Mouse (Mus musculus) heart, embryonic 15.5 days (tissue): ENCODE measurements around the gene Slc27a5. TPM values are rescaled to one million over a fixed set of nuclear protein-coding genes. Genes with fewer than 3 reads are reported as not detected.

ENCODE experiments used
- ATAC-seq: fragments of 200-750 bp; cut with Nextera tagmentation; replicated peaks from 2 replicates; pipeline ENCODE4 v1.8.0; 2017; ENCODE audit warnings: low read depth, moderate TSS enrichment; ENCODE audit not compliant: insufficient number of reproducible peaks, insufficient read depth, low FRiP score
- H3K27ac ChIP-seq: fragments of 300-500 bp; sonication (generic); 2 replicates; pipeline ENCODE4 v1.5.1; 2015; ENCODE audit warnings: mild to moderate bottlenecking, inconsistent platforms
- H3K27me3 ChIP-seq: fragments of 300-500 bp; sonication (generic); 2 replicates; pipeline ENCODE4 v1.6.1; 2015; ENCODE audit warnings: inconsistent platforms
- H3K36me3 ChIP-seq: fragments of 300-500 bp; sonication (generic); 2 replicates; pipeline ENCODE4 v1.6.1; 2015; ENCODE audit warnings: mild to moderate bottlenecking, inconsistent platforms
- H3K4me1 ChIP-seq: fragments of 300-500 bp; sonication (generic); replicated peaks from 2 replicates; pipeline ENCODE4 v1.6.1; 2015; ENCODE audit warnings: inconsistent platforms
- H3K4me2 ChIP-seq: fragments of 300-500 bp; sonication (generic); 2 replicates; pipeline ENCODE4 v1.6.1; 2015; ENCODE audit warnings: inconsistent platforms, mild to moderate bottlenecking, moderate library complexity
- H3K4me3 ChIP-seq: fragments of 300-500 bp; sonication (generic); 2 replicates; pipeline ENCODE4 v1.5.1; 2015; ENCODE audit warnings: mild to moderate bottlenecking, inconsistent platforms
- H3K9ac ChIP-seq: fragments of 300-500 bp; sonication (generic); 2 replicates; pipeline ENCODE4 v1.6.1; 2015; ENCODE audit warnings: mild to moderate bottlenecking, inconsistent platforms
- H3K9me3 ChIP-seq: fragments of 300-500 bp; sonication (generic); replicated peaks from 2 replicates; pipeline ENCODE4 v1.6.1; 2016; ENCODE audit warnings: inconsistent platforms
- WGBS: fragments of 180-500 bp; shearing (Covaris S2); methylation state at CpG from one replicate; pipeline ENCODE4 v1.1.7; 2015; ENCODE audit warnings: mixed read lengths; 5-methylcytosine and 5-hydroxymethylcytosine counted together
- polyA plus RNA-seq: library from polyadenylated mRNA; unstranded; fragments of >200 nt; fragmentation: Nextera tagmentation; extraction: Ambion mirVana; gene quantifications from 2 replicates; pipeline ENCODE4 v1.2.1, GENCODE M21; 2015

Gene Slc27a5
- polyA plus RNA-seq, 1 experiment from 2014 or later: not detected

DNA sequence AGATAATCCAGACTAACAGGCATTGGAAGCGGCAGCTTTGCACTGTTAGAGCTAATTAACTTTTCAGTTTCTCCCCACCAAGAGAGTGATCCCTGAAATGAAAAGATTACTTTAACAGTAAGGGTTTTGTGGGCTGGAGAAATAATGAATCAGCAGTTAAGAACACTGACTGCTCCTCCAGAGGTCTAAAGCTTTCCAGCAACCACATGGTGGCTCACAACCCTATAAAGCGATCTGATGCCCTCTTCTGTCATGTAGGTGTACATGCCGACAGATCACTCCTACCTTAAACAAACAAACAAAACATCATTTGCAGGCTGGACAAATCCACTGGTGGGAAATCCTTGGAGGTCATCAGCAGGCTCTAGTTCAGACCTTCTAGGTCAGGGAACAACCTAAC lies 43.1 kb downstream of the Slc27a5 start:
- no peak overlapping the region for H3K4me2 ChIP-seq
- H3K27ac ChIP-seq: no peak overlapping the region
- no peaks in the 10 kb centered on the region for H3K27me3 ChIP-seq
- 49% methylated on average over 3 of the region's 3 CpGs for WGBS
- H3K4me1 ChIP-seq: peaks cover 6% of the 10 kb centered on the region
- no peaks in the 10 kb centered on the region for H3K36me3 ChIP-seq
- no peak for ATAC-seq
- H3K9me3 ChIP-seq: no peaks in the 10 kb centered on the region
- H3K4me3 ChIP-seq: no peak overlapping the region
- no peak overlapping the region for H3K9ac ChIP-seq

DNA sequence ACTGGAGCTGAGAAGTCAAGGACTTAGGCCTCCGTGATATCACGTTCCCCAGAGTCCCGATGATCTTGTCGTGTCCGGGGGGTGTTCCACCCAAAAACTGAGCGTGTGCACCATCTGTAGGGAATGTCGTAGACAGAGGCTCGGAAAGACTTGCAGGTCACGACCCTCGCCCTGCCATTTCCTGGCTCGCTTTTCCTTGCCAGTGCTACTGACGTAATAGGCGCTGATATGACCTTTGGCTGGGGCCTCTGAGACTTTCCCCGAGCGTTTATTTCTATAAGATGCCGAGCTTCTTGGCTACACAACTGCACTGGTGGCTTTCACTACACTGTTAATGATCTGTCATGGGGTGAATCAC lies 48.1 kb downstream of the Slc27a5 start:
- Histone ChIP-seq H3K4me1 (peaks cover 10% of the 10 kb centered on the region), H3K36me3 (no peaks in the 10 kb centered on the region), H3K27me3 (no peaks in the 10 kb centered on the region), H3K9me3 (no peaks in the 10 kb centered on the region), H3K4me2 (peak overlapping the region; percentile 86), H3K9ac (peak overlapping the region; percentile 64), H3K4me3 (peak overlapping the region; percentile 63), H3K27ac (peak overlapping the region; percentile 83)
- 5% methylated on average over 16 of the region's 16 CpGs for WGBS
- no peak for ATAC-seq

DNA sequence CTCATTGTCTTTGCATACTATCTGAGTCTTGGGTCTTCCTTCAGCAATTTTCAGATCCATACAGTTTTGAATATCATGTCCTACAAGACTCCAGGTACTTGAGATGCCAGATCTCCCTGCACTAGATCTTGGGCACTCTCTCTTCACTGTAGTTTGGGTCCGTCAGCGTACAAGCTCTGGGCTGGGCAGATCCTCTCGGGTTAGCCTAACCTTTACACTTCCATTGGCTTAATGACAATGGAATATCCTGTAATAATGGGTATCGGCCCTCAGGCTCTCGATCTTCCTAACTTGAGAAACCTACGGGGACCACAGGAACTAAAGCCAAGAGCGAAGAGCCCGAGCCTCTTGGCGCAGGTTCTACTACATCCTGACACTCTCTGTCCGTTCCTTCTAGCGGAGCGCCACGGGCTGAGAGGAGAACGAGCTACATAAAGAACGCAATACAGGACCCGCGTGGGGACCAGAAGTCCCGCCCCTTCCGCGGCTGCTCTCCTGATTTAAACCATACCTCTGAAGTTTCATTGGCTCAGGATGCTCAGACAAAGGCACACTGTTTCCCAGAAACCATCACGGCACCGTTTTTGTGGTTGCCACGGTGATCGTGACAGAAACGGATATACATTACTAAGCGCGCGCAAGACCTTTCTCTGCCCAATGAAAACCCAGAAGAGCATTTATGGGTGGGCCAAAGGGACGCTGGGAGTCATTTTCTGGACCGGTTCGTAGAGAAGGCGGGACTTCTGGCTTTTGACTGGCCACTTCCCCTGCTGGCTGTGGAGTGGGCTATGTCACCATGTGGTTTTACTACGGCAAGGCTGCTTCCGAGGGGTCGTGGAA lies 48.7 kb downstream of the Slc27a5 start:
- H3K27me3 ChIP-seq: no peaks in the 10 kb centered on the region
- peak overlapping the region; percentile 86 for H3K4me2 ChIP-seq
- WGBS: 8% methylated on average over 35 of the region's 35 CpGs
- peak; percentile 97 for ATAC-seq
- no peaks in the 10 kb centered on the region for H3K36me3 ChIP-seq
- no peaks in the 10 kb centered on the region for H3K9me3 ChIP-seq
- H3K9ac ChIP-seq: peak overlapping the region; percentile 64
- H3K27ac ChIP-seq: peak overlapping the region; percentile 83
- H3K4me1 ChIP-seq: peaks cover 10% of the 10 kb centered on the region
- peak overlapping the region; percentile 63 for H3K4me3 ChIP-seq

- no peak for ATAC-seq
- no peak overlapping the region for H3K4me3 ChIP-seq
These were observed 54.5 kb downstream of the Slc27a5 start for GRCm38 (mm10) chr7:12943488-12943887.

GRCm38 (mm10) chr7:12940599-12940998 lies 57.4 kb downstream of the Slc27a5 start:
- ATAC-seq: no peak
- WGBS: 74% methylated on average over 4 of the region's 4 CpGs
- no peaks in the 10 kb centered on the region for H3K36me3 ChIP-seq
- H3K4me2 ChIP-seq: no peak overlapping the region
- no peak overlapping the region for H3K9ac ChIP-seq
- H3K27me3 ChIP-seq: no peaks in the 10 kb centered on the region
- no peak overlapping the region for H3K4me3 ChIP-seq
- no peaks in the 10 kb centered on the region for H3K9me3 ChIP-seq
- no peak overlapping the region for H3K27ac ChIP-seq
- no peaks in the 10 kb centered on the region for H3K4me1 ChIP-seq

More at GRCm38 (mm10) chr7:12943488-12943887, 54.5 kb downstream of the Slc27a5 start:
- Histone ChIP-seq H3K4me2 (no peak overlapping the region), H3K36me3 (no peaks in the 10 kb centered on the region), H3K27ac (no peak overlapping the region), H3K9me3 (no peaks in the 10 kb centered on the region), H3K9ac (no peak overlapping the region), H3K4me1 (no peaks in the 10 kb centered on the region), H3K27me3 (no peaks in the 10 kb centered on the region)

Other genes with a start within 250 kb of the Slc27a5 start
- 4.7 and 5.9 TPM in 2 replicates for gene Zscan18, start 194.6 kb downstream of the Slc27a5 start, polyA plus RNA-seq
- 9.6 and 10.2 TPM in 2 replicates for gene Zfp329, start 179.3 kb downstream of the Slc27a5 start, polyA plus RNA-seq
- gene Zfp110, start 163.4 kb downstream of the Slc27a5 start, polyA plus RNA-seq: 22.1 and 22.9 TPM in 2 replicates
- 2.9 and 3.3 TPM in 2 replicates for gene Zfp128, start 117.0 kb downstream of the Slc27a5 start, polyA plus RNA-seq
- 9.5 and 11.2 TPM in 2 replicates for gene Zscan22, start 100.4 kb downstream of the Slc27a5 start, polyA plus RNA-seq
- gene Rps5, start 75.9 kb downstream of the Slc27a5 start, polyA plus RNA-seq: 453 and 535 TPM in 2 replicates
- gene Rnf225, start 70.8 kb downstream of the Slc27a5 start, polyA plus RNA-seq: 0.47 and 0.49 TPM in 2 replicates
- 5.2 and 7.5 TPM in 2 replicates for gene Zfp324, start 32.4 kb downstream of the Slc27a5 start, polyA plus RNA-seq
- 5.0 and 6.4 TPM in 2 replicates for gene Zfp446, start 20.3 kb downstream of the Slc27a5 start, polyA plus RNA-seq
- gene Trim28, start 922 bp upstream of the Slc27a5 start, polyA plus RNA-seq: 116 and 173 TPM in 2 replicates
- gene Zbtb45, start 11.8 kb upstream of the Slc27a5 start, polyA plus RNA-seq: 12.2 and 18.0 TPM in 2 replicates
- gene Chmp2a, start 36.6 kb upstream of the Slc27a5 start, polyA plus RNA-seq: 129 and 133 TPM in 2 replicates
- gene Ube2m, start 40.1 kb upstream of the Slc27a5 start, polyA plus RNA-seq: 107 and 130 TPM in 2 replicates
- 1.5 and 2.1 TPM in 2 replicates for gene Mzf1, start 56.6 kb upstream of the Slc27a5 start, polyA plus RNA-seq
- not detected in 2 replicates for gene Vmn1r85, start 97.0 kb upstream of the Slc27a5 start, polyA plus RNA-seq
- gene Vmn1r86, start 121.7 kb upstream of the Slc27a5 start, polyA plus RNA-seq: not detected in 2 replicates
- gene Vmn1r87, start 142.0 kb upstream of the Slc27a5 start, polyA plus RNA-seq: not detected in 2 replicates
- not detected in 2 replicates for gene Vmn1r88, start 161.4 kb upstream of the Slc27a5 start, polyA plus RNA-seq
- gene Vmn1r89, start 214.8 kb upstream of the Slc27a5 start, polyA plus RNA-seq: not detected in 2 replicates